Mouse (Mus musculus) right cerebral cortex, adult 2 months (tissue): ENCODE measurements around the gene Ginm1.
A peak's percentile ranks its signal among the peaks of the same experiment; 100 is the strongest.
"Not testable (repeated sequence)": the region's sequence is repeated elsewhere in the genome, so short reads cannot be mapped to it uniquely, and the experiment has no call there.

Experiments
- DNase-seq, 2 experiments: peaks; one replicate each; pipeline ENCODE4 v3.0.0; 2021 to 2022; ENCODE audit warnings: low spot score in 2 of 2

Ginm1 gene

GRCm38 (mm10) chr10:7809937-7810336, 17.3 kb upstream of the Ginm1 start:
- peak; percentile 71 for DNase-seq

DNA sequence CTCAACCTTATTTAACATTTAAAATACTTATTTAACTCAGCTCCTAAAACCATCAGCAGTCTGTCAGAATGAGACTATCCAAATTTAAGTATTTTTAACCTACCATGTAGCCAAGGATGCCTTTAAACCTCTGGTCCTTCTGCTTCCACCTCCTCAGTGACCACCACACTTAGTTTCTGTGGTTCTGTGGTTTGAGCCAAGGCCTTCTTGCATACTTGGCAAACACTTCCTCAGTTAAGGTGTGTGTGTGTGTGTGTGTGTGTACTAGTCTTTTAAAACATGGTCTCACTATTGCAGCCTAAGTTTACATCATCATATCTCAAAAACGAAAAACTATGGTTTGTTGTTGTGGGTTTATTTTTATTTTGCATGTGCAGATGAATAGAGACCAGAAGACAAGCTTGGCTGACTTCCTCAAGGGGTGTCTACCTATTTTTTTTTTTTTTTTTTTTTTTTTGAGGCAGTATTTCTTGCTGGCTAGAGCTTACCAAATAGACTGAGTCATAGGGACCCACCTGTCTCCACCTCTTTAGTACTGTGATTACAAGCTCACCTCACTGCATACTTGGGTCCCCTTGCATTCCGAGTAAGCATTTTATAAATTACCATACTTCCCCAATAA, 10.0 kb upstream of the Ginm1 start:
- DNase-seq: no peak

DNA sequence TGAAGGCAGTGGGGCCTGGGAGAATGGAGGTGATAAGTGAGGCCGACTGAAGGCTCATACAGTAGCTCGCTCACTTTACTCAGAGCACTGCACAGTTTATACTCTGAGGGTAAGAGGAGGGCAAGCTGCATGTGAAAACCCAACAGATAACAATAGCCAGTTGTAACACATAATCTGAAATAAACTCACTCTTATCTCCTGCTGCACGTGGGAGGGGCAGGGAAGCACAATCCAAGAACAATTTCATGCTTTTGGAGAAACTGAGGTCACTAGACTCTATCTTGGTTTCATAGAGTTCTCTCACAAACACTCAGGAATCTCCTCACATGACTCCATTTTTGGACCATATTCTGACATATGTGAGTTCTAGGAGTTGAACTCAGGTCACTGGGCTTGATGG, 8.6 kb upstream of the Ginm1 start:
- DNase-seq: no peak

GRCm38 (mm10) chr10:7792254-7792750, 322 bp downstream of the Ginm1 start:
- no peak for DNase-seq

GRCm38 (mm10) chr10:7787319-7787718, 5.3 kb downstream of the Ginm1 start:
- DNase-seq: no peak

- no peak for DNase-seq
Observed at GRCm38 (mm10) chr10:7781214-7781613, 11.4 kb downstream of the Ginm1 start.

GRCm38 (mm10) chr10:7780238-7781176, 12.1 kb downstream of the Ginm1 start:
- DNase-seq: peak; percentile 73 to 74

GRCm38 (mm10) chr10:7779751-7780237, 12.8 kb downstream of the Ginm1 start:
- DNase-seq: no peak

DNA sequence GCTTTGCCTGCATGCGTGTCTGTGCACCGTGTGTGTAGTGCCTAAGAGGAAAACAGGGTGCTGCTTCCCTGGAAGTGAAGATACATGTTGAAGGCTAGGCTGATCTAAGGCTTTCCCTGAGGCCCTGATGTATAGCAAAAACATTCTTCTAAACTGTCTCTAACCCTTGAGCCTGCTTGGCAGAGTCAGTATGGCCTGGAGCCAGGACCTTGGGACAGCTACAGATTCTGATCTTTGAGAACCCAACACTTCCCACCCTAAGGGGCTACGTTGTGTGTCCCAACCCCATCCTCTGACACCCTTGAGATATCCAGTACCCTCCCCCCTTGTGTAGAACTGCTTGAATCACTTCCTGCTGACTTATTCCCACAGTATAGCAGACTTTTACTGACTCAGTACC, 14.3 kb downstream of the Ginm1 start:
- DNase-seq: no peak

DNA sequence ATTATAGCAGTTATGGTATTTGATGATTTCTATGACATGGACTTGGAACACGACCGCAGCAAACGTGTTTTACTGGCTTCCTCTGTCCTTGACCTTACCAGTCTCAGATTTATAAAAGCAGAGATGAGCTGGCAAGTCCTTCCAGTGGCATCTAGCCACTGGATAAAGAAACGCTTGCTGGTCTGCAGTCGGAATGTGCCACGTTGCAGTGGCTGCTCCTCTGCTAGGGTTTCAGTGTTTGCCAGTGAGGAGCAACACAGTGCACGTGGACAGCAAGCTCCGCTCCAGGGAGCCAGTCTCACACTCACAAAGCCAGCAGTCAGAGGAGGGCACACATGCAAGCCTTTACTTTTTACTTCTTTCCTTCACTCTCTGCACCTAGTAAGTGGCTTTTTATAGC, 17.2 kb downstream of the Ginm1 start:
- DNase-seq: no peak

- no peak for DNase-seq
Observed at GRCm38 (mm10) chr10:7772769-7773168, 19.9 kb downstream of the Ginm1 start.

GRCm38 (mm10) chr10:7772346-7772745, 20.3 kb downstream of the Ginm1 start:
- no peak for DNase-seq

GRCm38 (mm10) chr10:7757544-7757943, 35.1 kb downstream of the Ginm1 start:
- DNase-seq: no peak

DNA sequence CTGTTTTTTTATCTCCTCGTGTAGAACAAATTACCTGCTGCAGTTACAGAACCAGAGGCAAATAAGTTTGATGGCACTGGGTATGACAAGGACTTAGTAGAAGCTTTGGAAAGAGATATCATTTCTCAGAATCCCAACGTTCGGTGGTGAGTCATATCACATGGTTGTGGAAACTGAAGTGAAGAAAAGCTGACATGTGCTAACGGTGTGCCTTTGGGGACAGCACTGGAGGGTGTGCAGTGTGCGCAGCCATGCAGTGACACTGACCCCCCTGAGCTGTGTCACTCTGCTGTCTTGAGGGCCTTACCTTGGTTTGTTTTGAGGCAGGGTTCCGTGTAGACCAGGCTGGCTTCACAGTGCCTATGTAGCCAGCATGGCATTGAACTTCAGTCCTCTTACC, 43.9 kb downstream of the Ginm1 start:
- DNase-seq: no peak

- DNase-seq: not testable (repeated sequence)
Observed at GRCm38 (mm10) chr10:7745528-7745927, 47.1 kb downstream of the Ginm1 start.

DNA sequence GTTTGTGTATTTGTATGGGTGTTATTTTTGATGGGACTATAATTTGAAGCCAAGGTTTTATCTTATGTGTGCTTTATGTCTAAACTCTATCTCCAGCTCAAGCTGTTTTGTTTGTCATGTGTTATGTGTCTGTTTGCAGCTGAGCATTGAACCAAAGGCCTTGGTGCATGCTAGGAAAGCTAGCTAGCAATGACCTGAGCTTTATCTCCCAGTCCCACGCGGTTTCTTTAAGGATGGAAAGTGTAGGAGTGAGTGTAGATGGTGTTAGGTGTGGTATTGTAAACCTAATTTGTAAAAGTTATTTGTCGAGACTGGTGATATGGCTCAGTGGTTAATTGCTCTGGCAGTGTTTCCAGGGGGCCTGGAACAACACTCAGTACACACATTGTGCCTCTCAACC, 54.7 kb downstream of the Ginm1 start:
- DNase-seq: no peak

- DNase-seq: no peak
Observed at GRCm38 (mm10) chr10:7737122-7737521, 55.5 kb downstream of the Ginm1 start.

DNA sequence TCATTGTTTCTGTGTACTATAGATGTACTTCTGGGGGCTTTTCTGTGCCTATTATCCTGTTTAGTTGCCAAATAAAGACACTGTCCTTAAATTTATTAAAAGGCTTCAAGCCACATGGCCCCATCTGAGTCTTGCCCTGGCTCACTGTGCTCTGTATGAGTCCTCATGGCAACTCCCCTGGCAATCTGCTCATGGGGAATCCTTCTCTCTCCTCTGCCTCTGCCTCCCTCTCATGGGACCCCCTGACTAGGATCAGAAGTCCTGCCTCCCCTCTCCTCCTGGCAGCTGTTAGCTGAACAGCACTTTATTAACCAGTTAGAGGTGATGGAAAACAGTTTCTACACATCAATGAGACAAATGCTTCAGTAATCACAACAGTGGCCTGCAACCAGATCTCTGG, 61.0 kb downstream of the Ginm1 start:
- DNase-seq: no peak

GRCm38 (mm10) chr10:7727011-7727410, 65.6 kb downstream of the Ginm1 start:
- DNase-seq: no peak

GRCm38 (mm10) chr10:7726501-7726812, 66.2 kb downstream of the Ginm1 start:
- DNase-seq: no peak

- peak; percentile 88 to 89 for DNase-seq
Observed at GRCm38 (mm10) chr10:7725751-7726500, 66.7 kb downstream of the Ginm1 start, which contains the start of gene Katna1. Gene Katna1, plus strand, starts transcription at chr10:7726000.
